Comparison of ENCODE assay signal across 15 mouse cellular contexts in genomic region chr9:112102852-112103192, GRCm38 (mm10).
DNase-seq lines count a peak whose midpoint lies in the region; ATAC-seq lines count a peak whose summit lies in the region.
"Had no signal": no experiment of that assay in that cellular context is flagged by ENCODE, and none has a peak within 500 bp of the region (broad histone marks: within the 10 kb centered on the region; RNA-seq: fewer than 3 reads in every experiment).

No protein-coding gene starts in this region.

- no peaks in the 10 kb centered on the region for H3K9me3 ChIP-seq in embryonic facial prominence, embryonic 15.5 days (replicated peaks)
- no peaks in the 10 kb centered on the region for H3K9me3 ChIP-seq in embryonic facial prominence, embryonic 10.5 days
- H3K9me3 ChIP-seq in lung, embryonic 16.5 days (ENCODE audit: control insufficient read depth, low read length), result no peaks in the 10 kb centered on the region
- H3K9me3 ChIP-seq in midbrain, embryonic 13.5 days, result no peaks in the 10 kb centered on the region
- H3K9me3 ChIP-seq: liver, embryonic 12.5 days had no signal

- no peaks in the 10 kb centered on the region for H3K36me3 ChIP-seq in embryonic facial prominence, embryonic 15.5 days
- H3K36me3 ChIP-seq in embryonic facial prominence, embryonic 10.5 days (replicated peaks), result no peaks in the 10 kb centered on the region
- H3K36me3 ChIP-seq in lung, embryonic 16.5 days (ENCODE audit: control insufficient read depth, insufficient read depth, low read length), result no peaks in the 10 kb centered on the region
- no peaks in the 10 kb centered on the region for H3K36me3 ChIP-seq in midbrain, embryonic 13.5 days
- H3K36me3 ChIP-seq: liver, embryonic 12.5 days had no signal

- no peak overlapping the region for H3K4me3 ChIP-seq in embryonic facial prominence, embryonic 15.5 days (replicated peaks)
- H3K4me3 ChIP-seq in embryonic facial prominence, embryonic 10.5 days, result no peak overlapping the region
- no peak overlapping the region for H3K4me3 ChIP-seq in lung, embryonic 16.5 days (ENCODE audit: low read length)
- no peak overlapping the region for H3K4me3 ChIP-seq in midbrain, embryonic 13.5 days (replicated peaks)
- H3K4me3 ChIP-seq: liver, embryonic 12.5 days had no signal

- H3K9ac ChIP-seq in embryonic facial prominence, embryonic 15.5 days, result no peak overlapping the region
- H3K9ac ChIP-seq in lung, embryonic 16.5 days (ENCODE audit: low read length), result no peak overlapping the region
- H3K9ac ChIP-seq in midbrain, embryonic 13.5 days (replicated peaks), result no peak overlapping the region
- H3K9ac ChIP-seq: liver, embryonic 12.5 days had no signal

- DNase-seq in embryonic facial prominence, embryonic 10.5 days (ENCODE audit: low spot score), result no peak
- no peak for DNase-seq in lung, postnatal 25 days (ENCODE audit: low spot score)
- DNase-seq in urinary bladder, postnatal 4 days (ENCODE audit: low spot score in 2 of 2), result no peak
- no peak for DNase-seq in adrenal gland, adult 18-20 months (ENCODE audit: low spot score in 2 of 2)
- no peak for DNase-seq in yolk sac, embryonic 10.5 days (ENCODE audit: low spot score)
- DNase-seq: gastrocnemius, postnatal 10 days; heart, postnatal 36 days; kidney, adult 18-20 months; lung, postnatal 10 days had no signal

- 0 out of 2 replicates have a peak overlapping the region, but pooled peaks have one; percentile 5 for H3K27ac ChIP-seq in embryonic facial prominence, embryonic 15.5 days (replicated peaks)
- no peak overlapping the region for H3K27ac ChIP-seq in embryonic facial prominence, embryonic 10.5 days (replicated peaks)
- peak overlapping the region; percentile 33; the same call in 1 of the 2 replicates for H3K27ac ChIP-seq in lung, embryonic 16.5 days (ENCODE audit: low read length)
- peak overlapping the region; percentile 69 for H3K27ac ChIP-seq in midbrain, embryonic 13.5 days
- H3K27ac ChIP-seq: liver, embryonic 12.5 days had no signal

- no peaks in the 10 kb centered on the region for H3K27me3 ChIP-seq in embryonic facial prominence, embryonic 15.5 days
- no peaks in the 10 kb centered on the region for H3K27me3 ChIP-seq in embryonic facial prominence, embryonic 10.5 days (replicated peaks; ENCODE audit: low read depth, poor library complexity, severe bottlenecking)
- no peaks in the 10 kb centered on the region for H3K27me3 ChIP-seq in lung, embryonic 16.5 days (ENCODE audit: control insufficient read depth, insufficient read depth, low read depth, low read length)
- H3K27me3 ChIP-seq in midbrain, embryonic 13.5 days, result no peaks in the 10 kb centered on the region
- H3K27me3 ChIP-seq: liver, embryonic 12.5 days had no signal

- no peaks in the 10 kb centered on the region for H3K4me1 ChIP-seq in embryonic facial prominence, embryonic 15.5 days
- H3K4me1 ChIP-seq in embryonic facial prominence, embryonic 10.5 days, result peaks cover 7% of the 10 kb centered on the region; the same call in 1 of the 2 replicates
- H3K4me1 ChIP-seq in lung, embryonic 16.5 days (replicated peaks; ENCODE audit: control insufficient read depth, insufficient read depth, low read length), result no peaks in the 10 kb centered on the region
- peaks cover 33% of the 10 kb centered on the region for H3K4me1 ChIP-seq in midbrain, embryonic 13.5 days (replicated peaks)
- H3K4me1 ChIP-seq: liver, embryonic 12.5 days had no signal

- H3K4me2 ChIP-seq in embryonic facial prominence, embryonic 15.5 days (replicated peaks), result no peak overlapping the region
- no peak overlapping the region for H3K4me2 ChIP-seq in lung, embryonic 16.5 days (ENCODE audit: low read depth, low read length)
- H3K4me2 ChIP-seq in midbrain, embryonic 13.5 days (replicated peaks), result no peak overlapping the region
- H3K4me2 ChIP-seq: heart, embryonic 11.5 days; liver, embryonic 12.5 days had no signal

- no peak for ATAC-seq in embryonic facial prominence, embryonic 15.5 days (ENCODE audit: insufficient number of reproducible peaks, low FRiP score, low TSS enrichment, low read depth)
- no peak for ATAC-seq in lung, embryonic 16.5 days (ENCODE audit: low read depth)
- no peak for ATAC-seq in midbrain, embryonic 13.5 days
- ATAC-seq: liver, embryonic 12.5 days; Patski had no signal

- 65% methylated on average over 2 of the region's 2 CpGs for WGBS in embryonic facial prominence, embryonic 15.5 days
- WGBS in embryonic facial prominence, embryonic 10.5 days, result 87% methylated on average over 2 of the region's 2 CpGs
- 71% methylated on average over 2 of the region's 2 CpGs for WGBS in lung, embryonic 16.5 days
- 39% methylated on average over 2 of the region's 2 CpGs for WGBS in midbrain, embryonic 13.5 days
